Mouse (Mus musculus) intestine, embryonic 14.5 days (tissue): ENCODE measurements at regions not wholly inside any gene's neighbourhood (a gene's known extent, or its start where the extent isn't known, plus 50 kb on each side); places are given as distances from the start of the nearest gene placed in this dataset.

Source experiments
- ATAC-seq: fragments of 200-750 bp; cut with Nextera tagmentation; replicated peaks from 2 replicates; pipeline ENCODE4 v1.8.0; 2017; ENCODE audit warnings: low read depth, moderate number of reproducible peaks, moderate TSS enrichment, moderate library complexity; ENCODE audit not compliant: low FRiP score, low TSS enrichment
- DNase-seq: peaks from one replicate; pipeline ENCODE4 v3.0.0-alpha.2; 2018; ENCODE audit warnings: low spot score
- H3K27ac ChIP-seq: fragments of 300-500 bp; sonication (generic); 2 replicates; pipeline ENCODE4 v1.5.1; 2014; ENCODE audit warnings: low read depth, mild to moderate bottlenecking, control low read depth
- H3K27me3 ChIP-seq: fragments of 300-500 bp; sonication (generic); replicated peaks from 2 replicates; pipeline ENCODE4 v1.6.1; 2014; ENCODE audit warnings: low read length, control low read depth; ENCODE audit not compliant: control insufficient read depth, insufficient read depth
- H3K36me3 ChIP-seq: fragments of 300-500 bp; sonication (generic); 2 replicates; pipeline ENCODE4 v1.6.1; 2014; ENCODE audit warnings: low read length, control low read depth; ENCODE audit not compliant: control insufficient read depth, insufficient read depth
- H3K4me1 ChIP-seq: fragments of 300-500 bp; sonication (generic); replicated peaks from 2 replicates; pipeline ENCODE4 v1.6.1; 2014; ENCODE audit warnings: low read length, control low read depth, mixed read lengths; ENCODE audit not compliant: control insufficient read depth, insufficient read depth
- H3K4me2 ChIP-seq: fragments of 300-500 bp; sonication (generic); 2 replicates; pipeline ENCODE4 v1.6.1; 2014; ENCODE audit warnings: low read length
- H3K4me3 ChIP-seq: fragments of 300-500 bp; sonication (generic); 2 replicates; pipeline ENCODE4 v1.5.1; 2014; ENCODE audit warnings: low read depth, low read length, control low read depth, mixed read lengths
- H3K9ac ChIP-seq: fragments of 300-500 bp; sonication (generic); 2 replicates; pipeline ENCODE4 v1.6.1; 2014; ENCODE audit warnings: mild to moderate bottlenecking, low read length
- H3K9me3 ChIP-seq: fragments of 300-500 bp; sonication (generic); 2 replicates; pipeline ENCODE4 v1.6.1; 2016; ENCODE audit warnings: low read length, control low read depth; ENCODE audit not compliant: control insufficient read depth
- WGBS: fragments of 180-500 bp; shearing (Covaris S2); extraction: QIAGEN DNeasy Blood & Tissue Kit; methylation state at CpG from one replicate; pipeline ENCODE4 v1.1.7; 2014; 5-methylcytosine and 5-hydroxymethylcytosine counted together

GRCm38 (mm10) chr3:52685434-52686181, 331.4 kb downstream of the Cog6 start:
- Histone ChIP-seq H3K4me1 (no peaks in the 10 kb centered on the region), H3K27me3 (no peaks in the 10 kb centered on the region), H3K36me3 (no peaks in the 10 kb centered on the region), H3K9ac (no peak overlapping the region), H3K27ac (no peak overlapping the region), H3K4me3 (no peak overlapping the region), H3K4me2 (no peak overlapping the region), H3K9me3 (no peaks in the 10 kb centered on the region)
- DNase-seq (no peak), ATAC-seq (no peak)
- 42% methylated on average over 9 of the region's 9 CpGs for WGBS

GRCm38 (mm10) chr3:52680824-52681388, 336.1 kb downstream of the Cog6 start:
- Histone ChIP-seq H3K9ac (no peak overlapping the region), H3K4me2 (no peak overlapping the region), H3K4me3 (no peak overlapping the region), H3K27me3 (no peaks in the 10 kb centered on the region), H3K36me3 (no peaks in the 10 kb centered on the region), H3K9me3 (no peaks in the 10 kb centered on the region), H3K4me1 (no peaks in the 10 kb centered on the region), H3K27ac (no peak overlapping the region)
- DNase-seq: no peak
- WGBS: 92% methylated on average over 3 of the region's 3 CpGs
- no peak for ATAC-seq

GRCm38 (mm10) chr3:52676886-52677670, 340.0 kb downstream of the Cog6 start:
- WGBS: 70% methylated on average over 14 of the region's 14 CpGs
- no peaks in the 10 kb centered on the region for H3K36me3 ChIP-seq
- no peaks in the 10 kb centered on the region for H3K27me3 ChIP-seq
- DNase-seq: no peak
- H3K9me3 ChIP-seq: no peaks in the 10 kb centered on the region
- no peak overlapping the region for H3K9ac ChIP-seq
- no peak for ATAC-seq
- H3K4me2 ChIP-seq: no peak overlapping the region
- no peaks in the 10 kb centered on the region for H3K4me1 ChIP-seq
- no peak overlapping the region for H3K4me3 ChIP-seq
- H3K27ac ChIP-seq: no peak overlapping the region

GRCm38 (mm10) chr3:52670628-52671028, 346.4 kb downstream of the Cog6 start:
- 92% methylated on average over 8 of the region's 8 CpGs for WGBS
- no peak for DNase-seq
- no peaks in the 10 kb centered on the region for H3K27me3 ChIP-seq
- no peak overlapping the region for H3K4me3 ChIP-seq
- H3K9ac ChIP-seq: no peak overlapping the region
- H3K9me3 ChIP-seq: no peaks in the 10 kb centered on the region
- no peak overlapping the region for H3K27ac ChIP-seq
- H3K4me1 ChIP-seq: no peaks in the 10 kb centered on the region
- no peak for ATAC-seq
- H3K4me2 ChIP-seq: no peak overlapping the region
- H3K36me3 ChIP-seq: no peaks in the 10 kb centered on the region

GRCm38 (mm10) chr3:52663161-52663602, 353.9 kb downstream of the Cog6 start:
- Histone ChIP-seq H3K9me3 (no peaks in the 10 kb centered on the region), H3K4me1 (no peaks in the 10 kb centered on the region), H3K4me3 (no peak overlapping the region), H3K36me3 (no peaks in the 10 kb centered on the region), H3K4me2 (no peak overlapping the region), H3K9ac (no peak overlapping the region), H3K27ac (no peak overlapping the region), H3K27me3 (no peaks in the 10 kb centered on the region)
- DNase-seq: no peak
- no peak for ATAC-seq
- 43% methylated on average over 5 of the region's 5 CpGs for WGBS

GRCm38 (mm10) chr3:52662164-52662908, 354.7 kb downstream of the Cog6 start:
- Histone ChIP-seq H3K27me3 (no peaks in the 10 kb centered on the region), H3K27ac (no peak overlapping the region), H3K4me3 (no peak overlapping the region), H3K4me2 (no peak overlapping the region), H3K4me1 (no peaks in the 10 kb centered on the region), H3K36me3 (no peaks in the 10 kb centered on the region), H3K9ac (no peak overlapping the region), H3K9me3 (no peaks in the 10 kb centered on the region)
- no peak for DNase-seq
- ATAC-seq: no peak
- WGBS: 87% methylated on average over 15 of the region's 15 CpGs

- H3K27ac ChIP-seq: no peak overlapping the region
- no peak overlapping the region for H3K4me2 ChIP-seq
- ATAC-seq (no peak), DNase-seq (no peak)
- no peak overlapping the region for H3K4me3 ChIP-seq
- H3K4me1 ChIP-seq: no peaks in the 10 kb centered on the region
- no peaks in the 10 kb centered on the region for H3K9me3 ChIP-seq
- no peaks in the 10 kb centered on the region for H3K36me3 ChIP-seq
- no peaks in the 10 kb centered on the region for H3K27me3 ChIP-seq
- H3K9ac ChIP-seq: no peak overlapping the region
- WGBS: 25% methylated on average over 5 of the region's 5 CpGs
These were observed 364.0 kb downstream of the Cog6 start for GRCm38 (mm10) chr3:52653006-52653405.

GRCm38 (mm10) chr3:52652476-52652870, 364.6 kb downstream of the Cog6 start:
- H3K36me3 ChIP-seq: no peaks in the 10 kb centered on the region
- no peaks in the 10 kb centered on the region for H3K9me3 ChIP-seq
- no peak for ATAC-seq
- H3K27ac ChIP-seq: no peak overlapping the region
- WGBS: 79% methylated on average over 2 of the region's 2 CpGs
- H3K4me2 ChIP-seq: no peak overlapping the region
- H3K9ac ChIP-seq: no peak overlapping the region
- H3K4me3 ChIP-seq: no peak overlapping the region
- no peaks in the 10 kb centered on the region for H3K27me3 ChIP-seq
- DNase-seq: no peak
- H3K4me1 ChIP-seq: no peaks in the 10 kb centered on the region
